Mouse (Mus musculus) ES-E14 (cell line): Measurements from ENCODE around the gene Foxg1. TPM values are rescaled to one million over a fixed set of nuclear protein-coding genes. Genes with fewer than 3 reads are reported as not detected.
A peak's percentile ranks its signal among the peaks of the same experiment; 100 is the strongest.

Experiments used
- DNase-seq: peaks from one replicate; pipeline ENCODE4 v3.0.0-alpha.2; 2013; ENCODE audit warnings: low read depth, low spot score
- H3K27ac ChIP-seq: 2 replicates; pipeline ENCODE4 v1.5.1; 2012; ENCODE audit warnings: low read depth, mild to moderate bottlenecking, low read length, moderate library complexity, mixed read lengths; ENCODE audit not compliant: poor library complexity, insufficient read depth, severe bottlenecking
- H3K36me3 ChIP-seq: 2 replicates; pipeline ENCODE4 v1.6.1; 2012; ENCODE audit warnings: mild to moderate bottlenecking, low read length, moderate library complexity, mixed read lengths; ENCODE audit not compliant: control insufficient read depth, poor library complexity, insufficient read depth, severe bottlenecking
- H3K4me1 ChIP-seq, 2 experiments: fragments of 150-350 bp in 1 of 2; sonication (generic) in 1 of 2; 2 replicates each; pipeline ENCODE4 v1.6.1; 2012; ENCODE audit warnings: low read length in 2 of 2, mild to moderate bottlenecking in 1 of 2, mixed read lengths in 1 of 2; ENCODE audit not compliant: control insufficient read depth in 2 of 2, insufficient read depth in 2 of 2, poor library complexity in 1 of 2
- H3K4me3 ChIP-seq, 2 experiments: fragments of 150-350 bp in 1 of 2; sonication (generic) in 1 of 2; 2 replicates each; pipeline ENCODE4 v1.5.1; 2012; ENCODE audit warnings: low read length in 2 of 2, low read depth in 1 of 2, mild to moderate bottlenecking in 1 of 2, mixed read lengths in 1 of 2; ENCODE audit not compliant: insufficient read depth in 1 of 2, poor library complexity in 1 of 2, severe bottlenecking in 1 of 2
- H3K9ac ChIP-seq: 2 replicates; pipeline ENCODE4 v1.6.1; 2012; ENCODE audit warnings: low read depth, mild to moderate bottlenecking, low read length, mixed read lengths; ENCODE audit not compliant: poor library complexity, insufficient read depth, severe bottlenecking
- H3K9me3 ChIP-seq: fragments of 150-350 bp; sonication (generic); 2 replicates; pipeline ENCODE4 v1.6.1; 2012; ENCODE audit warnings: low read depth, mild to moderate bottlenecking, low read length; ENCODE audit not compliant: control insufficient read depth, insufficient read depth
- CHD2 ChIP-seq: IDR thresholded peaks from 2 replicates; pipeline ENCODE4 v1.6.1; 2014; ENCODE audit warnings: mild to moderate bottlenecking, low read depth, low read length, inconsistent platforms
- HCFC1 ChIP-seq: IDR thresholded peaks from 2 replicates; pipeline ENCODE4 v1.6.1; 2012; ENCODE audit warnings: low read length, inconsistent platforms, borderline replicate concordance; ENCODE audit not compliant: insufficient read depth
- MAFK ChIP-seq: IDR thresholded peaks from 2 replicates; pipeline ENCODE4 v1.6.1; 2014; ENCODE audit warnings: mild to moderate bottlenecking, low read depth, low read length, inconsistent platforms; ENCODE audit not compliant: insufficient read depth
- ZC3H11A ChIP-seq: IDR thresholded peaks from 2 replicates; pipeline ENCODE4 v1.6.1; 2012; ENCODE audit warnings: low read depth, mild to moderate bottlenecking, inconsistent platforms, low read length, borderline replicate concordance
- ZNF384 ChIP-seq: IDR thresholded peaks from 2 replicates; pipeline ENCODE4 v1.6.1; 2012; ENCODE audit warnings: low read depth, low read length, inconsistent platforms
- in situ Hi-C, 2 experiments: fragments of 600-800 bp; cut with MboI; formaldehyde crosslinking; loops; one replicate each; pipeline ENCODE4 v1.15.1; 2025; ENCODE audit warnings: low sequenced_read_pairs in 2 of 2, inconsistent platforms in 1 of 2; ENCODE audit not compliant: unreplicated experiment in 2 of 2
- total RNA-seq: library from RNA; depleted of rRNA; stranded (reverse); fragments of 300-350 nt; gene quantifications from 2 replicates; pipeline ENCODE4 v1.2.3, GENCODE M21; 2012; rRNA removed

Foxg1 gene
- total RNA-seq, result 0.21 and 0.36 TPM in 2 replicates

GRCm38 (mm10) chr12:49382565-49383520 lies at the start of gene Foxg1:
TSS of gene Foxg1 (plus strand) at chr12:49382660.
- in situ Hi-C loops, result no loop called here
- H3K27ac ChIP-seq, result no peak within 1 kb of the TSS
- no peaks in the 10 kb centered on the region for H3K4me1 ChIP-seq
- no peak for DNase-seq
- H3K9ac ChIP-seq, result peak within 1 kb of the TSS; percentile 44
- no peaks in the 10 kb centered on the region for H3K36me3 ChIP-seq
- TF ChIP-seq ZC3H11A (no peak), MAFK (no peak), HCFC1 (no peak), ZNF384 (no peak), CHD2 (no peak)
- H3K9me3 ChIP-seq, result no peaks in the 10 kb centered on the region
- peak within 1 kb of the TSS; percentile 82 to 89 for H3K4me3 ChIP-seq

GRCm38 (mm10) chr12:49349697-49350096 lies 32.8 kb upstream of the Foxg1 start:
- DNase-seq, result no peak
- no peaks in the 10 kb centered on the region for H3K4me1 ChIP-seq
- no peak for TF ChIP-seq ZNF384
- no peak for TF ChIP-seq CHD2
- no peak for TF ChIP-seq MAFK
- TF ChIP-seq HCFC1, result no peak
- no peak for TF ChIP-seq ZC3H11A
- H3K9ac ChIP-seq, result no peak overlapping the region
- in situ Hi-C loops, result loop anchor here (25.0 kb wide), 2 partner anchors 1588 to 1613 kb away; no protein-coding TSS in a partner anchor
- H3K4me3 ChIP-seq, result no peak overlapping the region
- H3K9me3 ChIP-seq, result 0 out of 2 replicates have a peak, but pooled peaks cover 1% of the 10 kb centered on the region
- no peak overlapping the region for H3K27ac ChIP-seq
- H3K36me3 ChIP-seq, result no peaks in the 10 kb centered on the region

GRCm38 (mm10) chr12:49368931-49369330 lies 13.5 kb upstream of the Foxg1 start:
- H3K36me3 ChIP-seq, result no peaks in the 10 kb centered on the region
- TF ChIP-seq ZC3H11A, result no peak
- no peak for TF ChIP-seq HCFC1
- no peak for TF ChIP-seq ZNF384
- no peak for TF ChIP-seq MAFK
- TF ChIP-seq CHD2, result no peak
- in situ Hi-C loops, result loop anchor here (25.0 kb wide), 2 partner anchors 1568 to 1593 kb away; no protein-coding TSS in a partner anchor
- no peak overlapping the region for H3K27ac ChIP-seq
- no peaks in the 10 kb centered on the region for H3K4me1 ChIP-seq
- DNase-seq, result no peak
- H3K9ac ChIP-seq, result no peak overlapping the region
- H3K4me3 ChIP-seq, result no peak overlapping the region
- no peaks in the 10 kb centered on the region for H3K9me3 ChIP-seq

- no peak overlapping the region for H3K9ac ChIP-seq
- H3K4me1 ChIP-seq, result no peaks in the 10 kb centered on the region
- in situ Hi-C loops, result loop anchor here (25.0 kb wide), 2 partner anchors 1565 to 1590 kb away; no protein-coding TSS in a partner anchor
- H3K36me3 ChIP-seq, result no peaks in the 10 kb centered on the region
- no peak overlapping the region for H3K27ac ChIP-seq
- TF ChIP-seq CHD2 (no peak), ZNF384 (peak; percentile 71)
- no peaks in the 10 kb centered on the region for H3K9me3 ChIP-seq
- no peak overlapping the region for H3K4me3 ChIP-seq
- DNase-seq, result no peak
Observed at GRCm38 (mm10) chr12:49372170-49372569, 10.3 kb upstream of the Foxg1 start.
